Comparison of ENCODE assay signal across 8 mouse cellular contexts in genomic region chr8:116733648-116734014, GRCm38 (mm10). TPM values are rescaled to one million over a fixed set of nuclear protein-coding genes. Genes with fewer than 3 reads are reported as not detected.
DNase-seq lines count a peak whose midpoint lies in the region; ATAC-seq and TF ChIP-seq lines count a peak whose summit lies in the region.

No protein-coding gene starts in this region.

- intact Hi-C loops in left cerebral cortex, postnatal 36 days (cut with DNase I): loop anchor here (5.0 kb wide), 2 partner anchors 61 to 129 kb away; no protein-coding TSS in a partner anchor

- H3K36me3 ChIP-seq in kidney, embryonic 14.5 days (ENCODE audit: control insufficient read depth, insufficient read depth, low read length): no peaks in the 10 kb centered on the region
- H3K36me3 ChIP-seq in embryonic facial prominence, embryonic 11.5 days (replicated peaks; ENCODE audit: control insufficient read depth, insufficient read depth, low read depth, low read length): no peaks in the 10 kb centered on the region
- H3K36me3 ChIP-seq in intestine, embryonic 15.5 days: no peaks in the 10 kb centered on the region
- no peaks in the 10 kb centered on the region for H3K36me3 ChIP-seq in midbrain, postnatal 0 days (ENCODE audit: insufficient read depth, low read length)

- peak; percentile 17; the same call in 1 of the 2 replicates for ATAC-seq in kidney, embryonic 14.5 days (ENCODE audit: low FRiP score, low TSS enrichment)
- no peak for ATAC-seq in embryonic facial prominence, embryonic 11.5 days (replicated peaks; ENCODE audit: insufficient number of reproducible peaks, low FRiP score, low TSS enrichment, low read depth)
- peak; percentile 29 for ATAC-seq in intestine, embryonic 15.5 days
- ATAC-seq in midbrain, postnatal 0 days (ENCODE audit: low FRiP score): no peak

- no peak overlapping the region for H3K27ac ChIP-seq in kidney, embryonic 14.5 days (ENCODE audit: low read depth, low read length)
- H3K27ac ChIP-seq in embryonic facial prominence, embryonic 11.5 days (replicated peaks; ENCODE audit: low read depth, low read length): no peak overlapping the region
- H3K27ac ChIP-seq in intestine, embryonic 15.5 days: no peak overlapping the region
- H3K27ac ChIP-seq in midbrain, postnatal 0 days (ENCODE audit: low read depth, low read length): peak overlapping the region; percentile 85; the same call in 1 of the 2 replicates

- peak overlapping the region; percentile 79; the same call in 1 of the 2 replicates for H3K9ac ChIP-seq in kidney, embryonic 14.5 days (ENCODE audit: low read depth, low read length)
- H3K9ac ChIP-seq in embryonic facial prominence, embryonic 11.5 days (replicated peaks; ENCODE audit: low read length): peak overlapping the region; percentile 84; the same call in 1 of the 2 replicates
- peak overlapping the region; percentile 86 for H3K9ac ChIP-seq in intestine, embryonic 15.5 days
- H3K9ac ChIP-seq in midbrain, postnatal 0 days (replicated peaks; ENCODE audit: low read length, poor library complexity, severe bottlenecking): peak overlapping the region; percentile 72

- 24% methylated on average over 3 of the region's 3 CpGs for WGBS in kidney, embryonic 14.5 days
- WGBS in embryonic facial prominence, embryonic 11.5 days: 23% methylated on average over 3 of the region's 3 CpGs
- 26% methylated on average over 3 of the region's 3 CpGs for WGBS in intestine, embryonic 15.5 days
- WGBS in midbrain, postnatal 0 days: 20% methylated on average over 3 of the region's 3 CpGs

- no peak for TF ChIP-seq CTCF in midbrain, postnatal 0 days (IDR thresholded peaks at IDR 0.05)

- DNase-seq in kidney, adult 11 months: no peak
- peak; percentile 3 for DNase-seq in embryonic facial prominence, embryonic 11.5 days (ENCODE audit: low spot score)
- DNase-seq in midbrain, postnatal 0 days (ENCODE audit: low spot score): no peak
- no peak for DNase-seq in right cerebral cortex, postnatal 36 days (ENCODE audit: low spot score in 2 of 2)
- DNase-seq in adrenal gland, postnatal 36 days: no peak
- no peak for DNase-seq in left cerebral cortex, postnatal 36 days (ENCODE audit: low spot score in 2 of 2)

- H3K4me1 ChIP-seq in kidney, embryonic 14.5 days (ENCODE audit: control insufficient read depth, insufficient read depth, low read length): no peaks in the 10 kb centered on the region
- H3K4me1 ChIP-seq in embryonic facial prominence, embryonic 11.5 days (ENCODE audit: control insufficient read depth, insufficient read depth, low read length): no peaks in the 10 kb centered on the region
- peaks cover 5% of the 10 kb centered on the region for H3K4me1 ChIP-seq in intestine, embryonic 15.5 days (replicated peaks)
- peaks cover 8% of the 10 kb centered on the region; the same call in 1 of the 2 replicates for H3K4me1 ChIP-seq in midbrain, postnatal 0 days (ENCODE audit: insufficient read depth, low read length)

- no peaks in the 10 kb centered on the region for H3K9me3 ChIP-seq in kidney, embryonic 14.5 days (ENCODE audit: control insufficient read depth, low read length)
- H3K9me3 ChIP-seq in embryonic facial prominence, embryonic 11.5 days (replicated peaks; ENCODE audit: control insufficient read depth, low read length): no peaks in the 10 kb centered on the region
- no peaks in the 10 kb centered on the region for H3K9me3 ChIP-seq in intestine, embryonic 15.5 days
- H3K9me3 ChIP-seq in midbrain, postnatal 0 days (ENCODE audit: low read length): 0 out of 2 replicates have a peak, but pooled peaks cover 3% of the 10 kb centered on the region

- H3K4me2 ChIP-seq in kidney, embryonic 14.5 days (replicated peaks; ENCODE audit: low read depth, low read length): peak overlapping the region; percentile 81
- peak overlapping the region; percentile 90 for H3K4me2 ChIP-seq in embryonic facial prominence, embryonic 11.5 days (ENCODE audit: low read depth, low read length)
- peak overlapping the region; percentile 94 for H3K4me2 ChIP-seq in intestine, embryonic 15.5 days (replicated peaks)
- H3K4me2 ChIP-seq in midbrain, postnatal 0 days (ENCODE audit: low read depth, low read length, poor library complexity, severe bottlenecking): peak overlapping the region; percentile 92

- peak overlapping the region; percentile 86 for H3K4me3 ChIP-seq in kidney, embryonic 14.5 days (ENCODE audit: low read length)
- peak overlapping the region; percentile 81 for H3K4me3 ChIP-seq in embryonic facial prominence, embryonic 11.5 days (ENCODE audit: low read depth, low read length)
- H3K4me3 ChIP-seq in intestine, embryonic 15.5 days (replicated peaks): peak overlapping the region; percentile 85
- peak overlapping the region; percentile 89 for H3K4me3 ChIP-seq in midbrain, postnatal 0 days (ENCODE audit: low read depth, low read length)

- H3K27me3 ChIP-seq in kidney, embryonic 14.5 days (ENCODE audit: control insufficient read depth, insufficient read depth, low read length): peaks cover 3% of the 10 kb centered on the region; the same call in 1 of the 2 replicates
- no peaks in the 10 kb centered on the region for H3K27me3 ChIP-seq in embryonic facial prominence, embryonic 11.5 days (ENCODE audit: control insufficient read depth, insufficient read depth, low read length)
- 0 out of 2 replicates have a peak, but pooled peaks cover 5% of the 10 kb centered on the region for H3K27me3 ChIP-seq in intestine, embryonic 15.5 days (replicated peaks)
- H3K27me3 ChIP-seq in midbrain, postnatal 0 days (ENCODE audit: insufficient read depth, low read length): no peaks in the 10 kb centered on the region

RNA-seq across cellular contexts. Expression of gene Cdyl2, which starts 0.8 kb away (rescaled TPM):
- 8.4 and 9.2 TPM in 2 replicates for polyA plus RNA-seq in kidney, embryonic 14.5 days (2014; fragmentation: Nextera tagmentation; extraction: Ambion mirVana)
- 5.9 and 7.1 TPM in 2 replicates for polyA plus RNA-seq in embryonic facial prominence, embryonic 11.5 days (2014; fragmentation: Nextera tagmentation; extraction: Ambion mirVana)
- polyA plus RNA-seq in intestine, embryonic 15.5 days (2015; fragmentation: Nextera tagmentation; extraction: Ambion mirVana): 5.4 and 6.2 TPM in 2 replicates
- 9.3 and 11.3 TPM in 2 replicates for total RNA-seq in midbrain, postnatal 0 days (2014; rRNA removed)
- polyA plus RNA-seq in midbrain, postnatal 0 days (2015; fragmentation: Nextera tagmentation; extraction: Ambion mirVana): 16.0 and 16.1 TPM in 2 replicates
- total RNA-seq in adrenal gland, postnatal 36 days (2021): 10 to 100 TPM in 1 of 2 experiments, 1 to 10 TPM in 1; 7.3 to 10.3 TPM
- 10 to 100 TPM; 16.8 to 23.2 TPM for total RNA-seq in left cerebral cortex, postnatal 36 days (2021)

Comparison
In these comparisons a context has a peak if more than half of its experiments do, and no peak if none do; other contexts are left out.
1. ATAC-seq: peak in kidney, embryonic 14.5 days (single experiment) and intestine, embryonic 15.5 days (single experiment); none in embryonic facial prominence, embryonic 11.5 days (single experiment) and midbrain, postnatal 0 days (single experiment).
2. Peak in every context shown above with its lines, with median percentiles within 50 percentile points of each other: H3K4me2 ChIP-seq, H3K4me3 ChIP-seq and H3K9ac ChIP-seq.